Mouse (Mus musculus) olfactory bulb, adult 2 months (tissue): ENCODE measurements around the gene Upk3a. TPM values are rescaled to one million over a fixed set of nuclear protein-coding genes. Genes with fewer than 3 reads are reported as not detected.

Source experiments
- H3K27ac ChIP-seq: fragments of 200-500 bp; 2 replicates; pipeline ENCODE4 v1.5.1; 2012; ENCODE audit warnings: low read depth, low read length; ENCODE audit not compliant: insufficient read depth
- H3K4me1 ChIP-seq: fragments of 200-500 bp; 2 replicates; pipeline ENCODE4 v1.6.1; 2012; ENCODE audit warnings: low read length; ENCODE audit not compliant: control insufficient read depth, insufficient read depth
- H3K4me3 ChIP-seq: fragments of 200-500 bp; 2 replicates; pipeline ENCODE4 v1.5.1; 2012; ENCODE audit warnings: mild to moderate bottlenecking, low read depth, low read length, moderate library complexity; ENCODE audit not compliant: insufficient read depth
- CTCF ChIP-seq: fragments of 200-500 bp; IDR thresholded peaks from 2 replicates; pipeline ENCODE4 v1.5.1; 2012; ENCODE audit warnings: low read depth, mild to moderate bottlenecking, low read length, moderate library complexity; ENCODE audit not compliant: insufficient read depth
- POLR2A ChIP-seq: fragments of 200-500 bp; IDR thresholded peaks from 2 replicates; pipeline ENCODE4 v1.6.1; 2012; ENCODE audit warnings: mild to moderate bottlenecking, low read depth, low read length, moderate library complexity; ENCODE audit not compliant: insufficient read depth
- WGBS: fragments of 180-500 bp; shearing (Covaris S2); methylation state at CpG from one replicate; pipeline ENCODE4 v1.1.7; 2018; 5-methylcytosine and 5-hydroxymethylcytosine counted together
- polyA plus RNA-seq: library from polyadenylated mRNA; stranded (reverse); fragments of >200 nt; gene quantifications from 2 replicates; pipeline ENCODE4 v1.2.4, GENCODE M21; 2012; ENCODE audit warnings: low replicate concordance; ENCODE audit not compliant: missing spikeins, insufficient read depth, insufficient read length

Gene Upk3a
- polyA plus RNA-seq, 1 experiment, result not detected

- Histone ChIP-seq H3K27ac (peak overlapping the region; percentile 93), H3K4me3 (no peak overlapping the region), H3K4me1 (peaks cover 59% of the 10 kb centered on the region)
- TF ChIP-seq POLR2A (no peak), CTCF (peak; percentile 57; the same call in 1 of the 2 replicates)
- WGBS, result 4% methylated on average over 4 of the region's 4 CpGs
These were observed 25.5 kb downstream of the Upk3a start for GRCm38 (mm10) chr15:85042361-85042954.

GRCm38 (mm10) chr15:85043116-85043515 lies 26.2 kb downstream of the Upk3a start:
- no peak overlapping the region; the same call in 1 of the 2 replicates for H3K4me3 ChIP-seq
- whole genome bisulfite sequencing, result 41% methylated on average over 5 of the region's 5 CpGs
- TF ChIP-seq POLR2A (no peak), CTCF (no peak)
- H3K4me1 ChIP-seq, result peaks cover 56% of the 10 kb centered on the region
- H3K27ac ChIP-seq, result peak overlapping the region; percentile 93

- Histone ChIP-seq H3K4me1 (peaks cover 49% of the 10 kb centered on the region), H3K4me3 (peak overlapping the region; percentile 2; the same call in 1 of the 2 replicates), H3K27ac (peak overlapping the region; percentile 93; the same call in 1 of the 2 replicates)
- 75% methylated on average over 5 of the region's 5 CpGs for WGBS
- no peak for TF ChIP-seq CTCF
- no peak for TF ChIP-seq POLR2A
These were observed 26.8 kb downstream of the Upk3a start for GRCm38 (mm10) chr15:85043761-85044160.

- TF ChIP-seq CTCF (no peak), POLR2A (no peak)
- H3K4me3 ChIP-seq, result no peak overlapping the region
- no peak overlapping the region for H3K27ac ChIP-seq
- peaks cover 43% of the 10 kb centered on the region for H3K4me1 ChIP-seq
- WGBS, result 83% methylated on average over 14 of the region's 14 CpGs
These were observed 29.4 kb downstream of the Upk3a start for GRCm38 (mm10) chr15:85046230-85046950.

- peaks cover 34% of the 10 kb centered on the region for H3K4me1 ChIP-seq
- WGBS, result 90% methylated on average over 4 of the region's 4 CpGs
- no peak overlapping the region for H3K27ac ChIP-seq
- TF ChIP-seq CTCF (no peak), POLR2A (no peak)
- H3K4me3 ChIP-seq, result no peak overlapping the region
These were observed 30.9 kb downstream of the Upk3a start for GRCm38 (mm10) chr15:85047865-85048264.

GRCm38 (mm10) chr15:85049758-85050157 lies 32.8 kb downstream of the Upk3a start:
- H3K4me3 ChIP-seq, result no peak overlapping the region
- WGBS, result 91% methylated on average over 1 of the region's 1 CpGs
- H3K27ac ChIP-seq, result no peak overlapping the region
- no peak for TF ChIP-seq CTCF
- peaks cover 18% of the 10 kb centered on the region for H3K4me1 ChIP-seq

- TF ChIP-seq POLR2A (no peak), CTCF (no peak)
- WGBS, result 92% methylated on average over 3 of the region's 3 CpGs
These were observed 37.2 kb downstream of the Upk3a start for GRCm38 (mm10) chr15:85054098-85054497.

GRCm38 (mm10) chr15:85055186-85055585 lies 38.2 kb downstream of the Upk3a start:
- no peak overlapping the region for H3K27ac ChIP-seq
- H3K4me1 ChIP-seq, result peaks cover 6% of the 10 kb centered on the region
- no peak overlapping the region for H3K4me3 ChIP-seq
- TF ChIP-seq CTCF (no peak), POLR2A (no peak)
- WGBS, result 79% methylated on average over 4 of the region's 4 CpGs

More at GRCm38 (mm10) chr15:85054098-85054497, 37.2 kb downstream of the Upk3a start:
- Histone ChIP-seq H3K4me3 (no peak overlapping the region), H3K4me1 (peaks cover 6% of the 10 kb centered on the region), H3K27ac (no peak overlapping the region)

- TF ChIP-seq CTCF (no peak), POLR2A (no peak)
- Histone ChIP-seq H3K27ac (no peak overlapping the region), H3K4me1 (no peaks in the 10 kb centered on the region), H3K4me3 (no peak overlapping the region)
- 96% methylated on average over 2 of the region's 2 CpGs for WGBS
These were observed 46.5 kb downstream of the Upk3a start for GRCm38 (mm10) chr15:85063421-85063820.
